Mouse (Mus musculus): Measurements from ENCODE around the gene Tas2r119. TPM values are rescaled to one million over a fixed set of nuclear protein-coding genes. Genes with fewer than 3 reads are reported as not detected.

Gene Tas2r119
- polyA plus RNA-seq, 1 experiment from 2014 or later, result not detected

Other genes with a start within 250 kb of the Tas2r119 start
- 24.8 and 24.9 TPM in 2 replicates for gene Sema5a, start 67.5 kb downstream of the Tas2r119 start, polyA plus RNA-seq (2014; fragmentation: Nextera tagmentation; extraction: Ambion mirVana)

Data from intestine, embryonic 14.5 days (tissue).